Comparison of ENCODE assay signal across 7 mouse cellular contexts in genomic region chr6:120294056-120294784, GRCm38 (mm10). TPM values are rescaled to one million over a fixed set of nuclear protein-coding genes. Genes with fewer than 3 reads are reported as not detected.
DNase-seq lines count a peak whose midpoint lies in the region; ATAC-seq and TF ChIP-seq lines count a peak whose summit lies in the region.

Gene D330020A13Rik (plus strand): TSS chr6:120294364.
Gene B4galnt3 (minus strand): TSS chr6:120294559.

- H3K4me2 ChIP-seq in embryonic facial prominence, embryonic 12.5 days (replicated peaks): peak within 1 kb of the TSS; percentile 96
- peak within 1 kb of the TSS; percentile 96 for H3K4me2 ChIP-seq in hindbrain, embryonic 13.5 days
- peak within 1 kb of the TSS; percentile 98 for H3K4me2 ChIP-seq in lung, postnatal 0 days (replicated peaks; ENCODE audit: low read depth, low read length)

- peak within 1 kb of the TSS; percentile 32; the same call in 1 of the 2 replicates for H3K27ac ChIP-seq in embryonic facial prominence, embryonic 12.5 days
- H3K27ac ChIP-seq in hindbrain, embryonic 13.5 days: no peak within 1 kb of the TSS
- no peak within 1 kb of the TSS for H3K27ac ChIP-seq in lung, postnatal 0 days (ENCODE audit: low read length)

- no peak for TF ChIP-seq CTCF in lung, postnatal 0 days (IDR thresholded peaks at IDR 0.05)

- DNase-seq in CD4-positive helper T cell, adult 2 months (ENCODE audit: low read depth, low spot score): peak; percentile 45
- DNase-seq in Muller cell, postnatal 12 days (ENCODE audit: inconsistent ontology term): peak; percentile 50
- DNase-seq in layer of hippocampus, postnatal 25 days (ENCODE audit: extremely low spot score in 1 of 2, low spot score in 1 of 2): peak; percentile 43 to 45
- no peak for DNase-seq in lung, postnatal 0 days (ENCODE audit: low spot score)
- DNase-seq in right cerebral cortex, postnatal 10 days (ENCODE audit: low spot score in 2 of 2): peak; percentile 60 to 74

- peak; percentile 84 for ATAC-seq in embryonic facial prominence, embryonic 12.5 days (ENCODE audit: insufficient number of reproducible peaks, insufficient read depth, low FRiP score, low TSS enrichment)
- peak; percentile 86 for ATAC-seq in hindbrain, embryonic 13.5 days (ENCODE audit: low FRiP score)
- ATAC-seq in lung, postnatal 0 days: peak; percentile 85

- H3K36me3 ChIP-seq in embryonic facial prominence, embryonic 12.5 days: no peaks in the 10 kb centered on the region
- no peaks in the 10 kb centered on the region for H3K36me3 ChIP-seq in hindbrain, embryonic 13.5 days
- H3K36me3 ChIP-seq in lung, postnatal 0 days (ENCODE audit: insufficient read depth, low read length): no peaks in the 10 kb centered on the region

- peak within 1 kb of the TSS; percentile 59 for H3K4me3 ChIP-seq in embryonic facial prominence, embryonic 12.5 days
- H3K4me3 ChIP-seq in hindbrain, embryonic 13.5 days: peak within 1 kb of the TSS; percentile 71
- peak within 1 kb of the TSS; percentile 53 for H3K4me3 ChIP-seq in lung, postnatal 0 days (ENCODE audit: low read depth, low read length)

- no peaks in the 10 kb centered on the region for H3K4me1 ChIP-seq in embryonic facial prominence, embryonic 12.5 days
- H3K4me1 ChIP-seq in hindbrain, embryonic 13.5 days (replicated peaks): peaks cover 10% of the 10 kb centered on the region
- H3K4me1 ChIP-seq in lung, postnatal 0 days (ENCODE audit: insufficient read depth, low read depth, low read length): peaks cover 4% of the 10 kb centered on the region; the same call in 1 of the 2 replicates

- under 1% methylated on average over 77 of the region's 79 CpGs for WGBS in embryonic facial prominence, embryonic 12.5 days
- under 1% methylated on average over 65 of the region's 79 CpGs for WGBS in hindbrain, embryonic 13.5 days
- WGBS in lung, postnatal 0 days: under 1% methylated on average over 65 of the region's 79 CpGs

- H3K9ac ChIP-seq in embryonic facial prominence, embryonic 12.5 days: peak within 1 kb of the TSS; percentile 64
- peak within 1 kb of the TSS; percentile 77 for H3K9ac ChIP-seq in hindbrain, embryonic 13.5 days
- H3K9ac ChIP-seq in lung, postnatal 0 days (replicated peaks; ENCODE audit: low read depth): no peak within 1 kb of the TSS

- H3K27me3 ChIP-seq in embryonic facial prominence, embryonic 12.5 days: peaks cover 25% of the 10 kb centered on the region
- H3K27me3 ChIP-seq in hindbrain, embryonic 13.5 days: peaks cover 50% of the 10 kb centered on the region
- H3K27me3 ChIP-seq in lung, postnatal 0 days (replicated peaks; ENCODE audit: insufficient read depth, low read length): peaks cover 12% of the 10 kb centered on the region

- no peaks in the 10 kb centered on the region for H3K9me3 ChIP-seq in embryonic facial prominence, embryonic 12.5 days
- H3K9me3 ChIP-seq in hindbrain, embryonic 13.5 days: no peaks in the 10 kb centered on the region
- H3K9me3 ChIP-seq in lung, postnatal 0 days (ENCODE audit: low read length): no peaks in the 10 kb centered on the region

- no peak for TF ChIP-seq EP300 in lung, postnatal 0 days (IDR thresholded peaks at IDR 0.05)

RNA-seq across cellular contexts. Expression of gene D330020A13Rik, which starts in this region (rescaled TPM):
- polyA plus RNA-seq in embryonic facial prominence, embryonic 12.5 days (2016; fragmentation: Nextera tagmentation; extraction: Ambion mirVana): 0.72 and 0.79 TPM in 2 replicates
- polyA plus RNA-seq in hindbrain, embryonic 13.5 days (2015; fragmentation: Nextera tagmentation; extraction: Ambion mirVana): 0.18 TPM in 1 of 2 replicates, not detected in the other
- not detected for total RNA-seq in layer of hippocampus, postnatal 25 days (2021)
- not detected in 2 replicates for polyA plus RNA-seq in lung, postnatal 0 days (2015; fragmentation: Nextera tagmentation; extraction: Ambion mirVana)

RNA-seq across cellular contexts. Expression of gene B4galnt3, which starts in this region (rescaled TPM):
- 1.2 and 1.5 TPM in 2 replicates for polyA plus RNA-seq in embryonic facial prominence, embryonic 12.5 days (2016; fragmentation: Nextera tagmentation; extraction: Ambion mirVana)
- polyA plus RNA-seq in hindbrain, embryonic 13.5 days (2015; fragmentation: Nextera tagmentation; extraction: Ambion mirVana): 0.09 and 0.27 TPM in 2 replicates
- under 1 TPM; 0.49 to 0.61 TPM for total RNA-seq in layer of hippocampus, postnatal 25 days (2021)
- 0.04 TPM in 1 of 2 replicates, not detected in the other for polyA plus RNA-seq in lung, postnatal 0 days (2015; fragmentation: Nextera tagmentation; extraction: Ambion mirVana)

Comparison
In these comparisons a context has a peak if more than half of its experiments do, and no peak if none do; other contexts are left out.
1. Peak in ATAC-seq, H3K4me3 ChIP-seq, H3K9ac ChIP-seq and H3K4me2 ChIP-seq in hindbrain, embryonic 13.5 days; RNA of the genes that start here not detected or under 1 TPM.
2. Peak in DNase-seq in layer of hippocampus, postnatal 25 days; RNA of the genes that start here not detected or under 1 TPM.
3. Peak in ATAC-seq, H3K4me3 ChIP-seq and H3K4me2 ChIP-seq in lung, postnatal 0 days; RNA of the genes that start here not detected or under 1 TPM.